Mouse (Mus musculus) heart, embryonic 15.5 days (tissue): ENCODE measurements at regions not wholly inside any gene's neighbourhood (a gene's known extent, or its start where the extent isn't known, plus 50 kb on each side); places are given as distances from the start of the nearest gene placed in this dataset.
"Not testable (repeated sequence)": the region's sequence is repeated elsewhere in the genome, so short reads cannot be mapped to it uniquely, and the experiment has no call there.

Experiments used
- ATAC-seq: fragments of 200-750 bp; cut with Nextera tagmentation; replicated peaks from 2 replicates; pipeline ENCODE4 v1.8.0; 2017; ENCODE audit warnings: low read depth, moderate TSS enrichment; ENCODE audit not compliant: insufficient number of reproducible peaks, insufficient read depth, low FRiP score
- H3K27ac ChIP-seq: fragments of 300-500 bp; sonication (generic); 2 replicates; pipeline ENCODE4 v1.5.1; 2015; ENCODE audit warnings: mild to moderate bottlenecking, inconsistent platforms
- H3K27me3 ChIP-seq: fragments of 300-500 bp; sonication (generic); 2 replicates; pipeline ENCODE4 v1.6.1; 2015; ENCODE audit warnings: inconsistent platforms
- H3K36me3 ChIP-seq: fragments of 300-500 bp; sonication (generic); 2 replicates; pipeline ENCODE4 v1.6.1; 2015; ENCODE audit warnings: mild to moderate bottlenecking, inconsistent platforms
- H3K4me1 ChIP-seq: fragments of 300-500 bp; sonication (generic); replicated peaks from 2 replicates; pipeline ENCODE4 v1.6.1; 2015; ENCODE audit warnings: inconsistent platforms
- H3K4me2 ChIP-seq: fragments of 300-500 bp; sonication (generic); 2 replicates; pipeline ENCODE4 v1.6.1; 2015; ENCODE audit warnings: inconsistent platforms, mild to moderate bottlenecking, moderate library complexity
- H3K4me3 ChIP-seq: fragments of 300-500 bp; sonication (generic); 2 replicates; pipeline ENCODE4 v1.5.1; 2015; ENCODE audit warnings: mild to moderate bottlenecking, inconsistent platforms
- H3K9ac ChIP-seq: fragments of 300-500 bp; sonication (generic); 2 replicates; pipeline ENCODE4 v1.6.1; 2015; ENCODE audit warnings: mild to moderate bottlenecking, inconsistent platforms
- H3K9me3 ChIP-seq: fragments of 300-500 bp; sonication (generic); replicated peaks from 2 replicates; pipeline ENCODE4 v1.6.1; 2016; ENCODE audit warnings: inconsistent platforms
- WGBS: fragments of 180-500 bp; shearing (Covaris S2); methylation state at CpG from one replicate; pipeline ENCODE4 v1.1.7; 2015; ENCODE audit warnings: mixed read lengths; 5-methylcytosine and 5-hydroxymethylcytosine counted together

- H3K9ac ChIP-seq, result no peak overlapping the region
- no peak overlapping the region for H3K4me2 ChIP-seq
- H3K27ac ChIP-seq, result no peak overlapping the region
- no peaks in the 10 kb centered on the region for H3K36me3 ChIP-seq
- no peaks in the 10 kb centered on the region for H3K27me3 ChIP-seq
- no peaks in the 10 kb centered on the region for H3K4me1 ChIP-seq
- 82% methylated on average over 9 of the region's 9 CpGs for WGBS
- no peaks in the 10 kb centered on the region for H3K9me3 ChIP-seq
- no peak for ATAC-seq
- H3K4me3 ChIP-seq, result no peak overlapping the region
Measured at GRCm38 (mm10) chr9:27509711-27510110, 113.1 kb downstream of the Spata19 start.

GRCm38 (mm10) chr9:27511161-27511560, 114.6 kb downstream of the Spata19 start:
- Histone ChIP-seq H3K27me3 (no peaks in the 10 kb centered on the region), H3K4me3 (no peak overlapping the region), H3K36me3 (no peaks in the 10 kb centered on the region), H3K4me1 (no peaks in the 10 kb centered on the region), H3K9me3 (no peaks in the 10 kb centered on the region), H3K4me2 (no peak overlapping the region), H3K9ac (no peak overlapping the region), H3K27ac (no peak overlapping the region)
- no peak for ATAC-seq
- 52% methylated on average over 2 of the region's 2 CpGs for WGBS

DNA sequence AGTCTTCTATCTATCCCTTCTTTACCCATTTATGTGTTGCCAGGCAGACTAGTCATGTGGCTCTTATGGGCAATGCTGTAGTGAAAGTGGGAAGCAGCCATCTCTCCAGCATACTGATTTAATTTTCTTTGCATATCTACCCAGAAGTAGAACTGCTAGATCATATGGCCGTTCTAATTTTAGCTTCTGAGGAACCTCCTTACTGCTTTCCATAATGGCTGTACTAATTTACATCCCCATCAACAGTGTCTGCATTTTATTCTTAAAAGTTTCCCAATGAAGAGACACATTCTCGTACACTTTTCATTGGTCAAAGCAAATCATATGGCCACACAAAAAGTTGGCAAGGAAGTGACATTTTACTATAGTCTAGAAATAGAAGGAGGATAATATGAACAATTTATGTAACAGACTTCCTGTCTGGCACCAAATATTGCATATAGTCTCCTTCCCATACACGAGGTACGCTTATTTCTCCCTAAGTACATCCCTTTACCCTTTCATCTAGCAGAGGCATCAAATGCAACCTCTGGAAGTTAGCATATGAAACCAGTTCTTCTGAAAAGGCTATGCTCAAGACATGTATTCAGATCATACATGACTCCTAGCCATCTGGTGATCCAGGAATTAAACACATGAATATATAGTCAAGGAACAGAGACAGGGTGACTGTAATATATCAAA, 119.0 kb downstream of the Spata19 start:
- H3K4me1 ChIP-seq, result no peaks in the 10 kb centered on the region
- no peak overlapping the region for H3K9ac ChIP-seq
- H3K36me3 ChIP-seq, result no peaks in the 10 kb centered on the region
- no peak overlapping the region for H3K27ac ChIP-seq
- no peaks in the 10 kb centered on the region for H3K9me3 ChIP-seq
- ATAC-seq, result no peak
- 76% methylated on average over 4 of the region's 4 CpGs for WGBS
- H3K27me3 ChIP-seq, result no peaks in the 10 kb centered on the region
- H3K4me2 ChIP-seq, result no peak overlapping the region
- no peak overlapping the region for H3K4me3 ChIP-seq

DNA sequence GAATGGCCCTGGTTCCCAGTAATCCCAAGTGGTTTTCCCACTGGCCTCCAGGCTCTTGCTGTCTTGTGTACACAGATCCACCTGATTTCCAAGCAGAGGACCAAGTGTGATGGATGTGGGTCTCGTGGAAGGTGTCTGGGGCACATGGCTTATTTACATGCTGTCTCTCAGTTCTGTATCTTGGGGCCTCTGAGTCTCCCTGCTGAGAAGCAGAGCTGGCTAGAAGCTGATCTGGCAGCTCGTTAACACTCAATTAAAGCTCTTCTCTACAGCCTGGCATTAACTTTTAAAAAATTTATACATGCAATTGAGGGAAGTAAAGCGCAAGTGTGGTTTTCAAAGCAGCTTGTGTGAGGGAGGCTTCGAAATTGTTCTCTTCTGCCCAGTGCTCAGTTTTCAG, 121.4 kb downstream of the Spata19 start:
- H3K4me3 ChIP-seq, result no peak overlapping the region
- no peaks in the 10 kb centered on the region for H3K4me1 ChIP-seq
- H3K9me3 ChIP-seq, result no peaks in the 10 kb centered on the region
- no peak overlapping the region for H3K9ac ChIP-seq
- H3K27ac ChIP-seq, result no peak overlapping the region
- no peaks in the 10 kb centered on the region for H3K36me3 ChIP-seq
- no peaks in the 10 kb centered on the region for H3K27me3 ChIP-seq
- H3K4me2 ChIP-seq, result no peak overlapping the region
- ATAC-seq, result no peak
- 47% methylated on average over 4 of the region's 4 CpGs for WGBS

DNA sequence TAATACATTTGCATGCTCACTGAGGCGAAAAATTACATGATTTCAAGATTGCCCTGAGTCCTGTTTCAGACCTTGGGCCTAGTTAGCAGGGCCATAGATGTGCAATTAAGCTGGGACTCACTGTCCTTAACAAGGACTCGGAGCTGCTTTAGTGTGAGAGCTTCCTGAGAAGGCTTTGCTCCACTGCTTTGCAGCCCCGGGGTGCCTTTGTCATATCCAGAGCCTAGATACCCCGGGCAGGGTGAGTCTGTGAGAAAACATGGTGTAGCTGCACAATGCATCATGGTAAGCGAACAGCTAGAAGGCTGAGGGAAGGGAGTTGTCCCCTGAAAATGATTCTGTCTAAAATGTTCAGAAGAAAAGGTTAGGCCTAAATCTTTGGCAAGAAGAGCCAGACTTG, 123.1 kb downstream of the Spata19 start:
- WGBS, result 60% methylated on average over 5 of the region's 5 CpGs
- no peak overlapping the region for H3K27ac ChIP-seq
- no peaks in the 10 kb centered on the region for H3K9me3 ChIP-seq
- H3K4me2 ChIP-seq, result no peak overlapping the region
- H3K4me1 ChIP-seq, result no peaks in the 10 kb centered on the region
- ATAC-seq, result no peak
- H3K27me3 ChIP-seq, result no peaks in the 10 kb centered on the region
- H3K9ac ChIP-seq, result no peak overlapping the region
- no peaks in the 10 kb centered on the region for H3K36me3 ChIP-seq
- H3K4me3 ChIP-seq, result no peak overlapping the region

DNA sequence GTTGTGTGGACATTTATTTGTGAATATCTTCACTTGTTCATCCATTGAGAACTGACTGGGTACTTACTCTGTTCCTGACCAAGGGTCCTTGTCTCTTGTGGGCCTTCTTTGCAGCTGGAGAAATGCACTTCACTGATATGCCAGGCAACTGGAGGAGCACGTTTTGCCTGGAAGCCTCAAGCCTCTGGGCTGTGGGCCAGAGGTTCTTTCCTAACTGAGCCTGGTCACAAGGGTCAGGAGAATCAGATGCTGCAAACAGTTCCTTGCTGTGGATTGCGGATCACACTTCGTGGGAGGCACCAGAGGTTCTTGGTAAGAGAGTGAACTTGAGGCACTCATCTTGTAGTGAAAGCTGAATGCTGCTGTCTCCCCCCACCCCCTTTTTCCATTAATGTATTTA, 124.6 kb downstream of the Spata19 start:
- no peaks in the 10 kb centered on the region for H3K4me1 ChIP-seq
- no peak overlapping the region for H3K9ac ChIP-seq
- 51% methylated on average over 3 of the region's 3 CpGs for WGBS
- no peaks in the 10 kb centered on the region for H3K36me3 ChIP-seq
- H3K27me3 ChIP-seq, result no peaks in the 10 kb centered on the region
- H3K27ac ChIP-seq, result no peak overlapping the region
- H3K4me2 ChIP-seq, result no peak overlapping the region
- no peak for ATAC-seq
- H3K4me3 ChIP-seq, result no peak overlapping the region
- no peaks in the 10 kb centered on the region for H3K9me3 ChIP-seq

DNA sequence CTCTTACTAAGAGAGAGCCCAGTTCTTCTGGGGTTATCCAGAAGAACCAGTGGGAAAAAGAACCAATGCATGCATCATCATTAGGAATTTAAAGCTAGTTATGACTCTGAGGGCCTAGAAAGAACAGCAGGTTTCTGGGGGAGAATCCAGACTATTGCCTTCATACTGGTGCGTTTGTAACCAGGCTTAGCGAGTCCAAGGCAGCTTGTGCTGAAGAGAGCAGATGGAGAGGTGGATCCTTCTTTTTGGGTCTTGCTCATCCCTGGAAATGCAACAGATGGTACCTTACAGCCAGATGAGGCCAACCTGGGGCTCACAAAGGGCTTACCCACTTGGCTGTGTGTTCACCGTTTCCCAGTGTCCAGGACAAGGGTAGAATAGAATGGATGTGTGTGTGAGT, 130.1 kb downstream of the Spata19 start:
- no peaks in the 10 kb centered on the region for H3K27me3 ChIP-seq
- H3K9ac ChIP-seq, result no peak overlapping the region
- H3K36me3 ChIP-seq, result no peaks in the 10 kb centered on the region
- 83% methylated on average over 3 of the region's 3 CpGs for WGBS
- no peak overlapping the region for H3K4me3 ChIP-seq
- ATAC-seq, result no peak
- H3K4me2 ChIP-seq, result no peak overlapping the region
- no peaks in the 10 kb centered on the region for H3K4me1 ChIP-seq
- no peak overlapping the region for H3K27ac ChIP-seq
- H3K9me3 ChIP-seq, result no peaks in the 10 kb centered on the region

DNA sequence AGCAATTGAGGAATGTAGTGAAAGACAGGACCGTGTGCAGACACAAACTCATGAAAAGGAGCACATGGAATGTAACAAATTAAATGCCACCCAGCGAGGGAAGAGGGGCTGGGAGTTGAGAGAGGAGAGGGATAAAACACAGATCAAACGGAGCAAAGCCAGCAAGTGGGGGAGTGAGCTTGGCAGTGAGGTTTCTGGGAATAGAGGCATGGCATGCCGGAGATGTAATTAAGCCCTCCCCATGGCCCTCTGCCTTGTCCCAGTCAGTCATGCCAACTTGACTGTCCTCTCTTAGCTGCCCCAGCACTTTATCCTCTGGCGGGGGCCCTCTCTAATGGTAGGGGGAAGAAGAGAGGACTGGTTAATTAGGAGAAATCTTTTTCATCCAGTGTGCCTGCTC, 141.9 kb downstream of the Spata19 start:
- Histone ChIP-seq H3K4me1 (no peaks in the 10 kb centered on the region), H3K4me3 (no peak overlapping the region), H3K9me3 (no peaks in the 10 kb centered on the region), H3K27me3 (no peaks in the 10 kb centered on the region), H3K27ac (no peak overlapping the region), H3K36me3 (no peaks in the 10 kb centered on the region), H3K4me2 (no peak overlapping the region), H3K9ac (no peak overlapping the region)
- no peak for ATAC-seq
- WGBS, result 43% methylated on average over 5 of the region's 5 CpGs

DNA sequence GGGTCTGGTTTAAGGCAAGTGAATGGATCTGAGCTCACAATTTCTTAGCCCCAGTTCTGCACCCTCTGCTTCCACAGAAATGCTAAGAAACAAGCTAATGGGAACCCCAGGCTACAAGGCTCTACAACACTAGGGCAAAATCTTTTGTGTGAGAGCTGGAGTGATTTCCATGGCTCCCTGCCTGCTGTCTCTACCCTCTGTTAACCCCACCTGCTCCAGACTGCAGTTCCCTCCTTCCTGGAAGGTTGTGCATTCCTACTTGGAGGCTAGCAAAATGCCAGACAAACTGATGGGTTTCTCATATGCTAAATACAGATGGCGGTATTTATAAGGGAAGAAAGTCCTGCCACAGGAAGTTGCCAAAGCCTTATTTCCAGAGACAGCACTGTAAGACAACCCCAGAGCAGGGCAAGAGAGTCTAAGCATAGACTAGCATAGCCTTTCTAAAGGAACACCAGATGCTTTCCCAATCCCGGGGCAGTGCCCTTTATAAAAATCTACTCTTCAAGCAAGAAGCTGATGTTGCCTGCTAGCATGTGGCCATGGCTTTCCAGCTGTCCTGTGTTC, 145.1 kb downstream of the Spata19 start:
- H3K4me2 ChIP-seq, result no peak overlapping the region
- 70% methylated on average over 2 of the region's 2 CpGs for WGBS
- H3K36me3 ChIP-seq, result no peaks in the 10 kb centered on the region
- no peak overlapping the region for H3K27ac ChIP-seq
- H3K9ac ChIP-seq, result no peak overlapping the region
- no peaks in the 10 kb centered on the region for H3K4me1 ChIP-seq
- no peak overlapping the region for H3K4me3 ChIP-seq
- no peaks in the 10 kb centered on the region for H3K9me3 ChIP-seq
- no peaks in the 10 kb centered on the region for H3K27me3 ChIP-seq
- no peak for ATAC-seq

DNA sequence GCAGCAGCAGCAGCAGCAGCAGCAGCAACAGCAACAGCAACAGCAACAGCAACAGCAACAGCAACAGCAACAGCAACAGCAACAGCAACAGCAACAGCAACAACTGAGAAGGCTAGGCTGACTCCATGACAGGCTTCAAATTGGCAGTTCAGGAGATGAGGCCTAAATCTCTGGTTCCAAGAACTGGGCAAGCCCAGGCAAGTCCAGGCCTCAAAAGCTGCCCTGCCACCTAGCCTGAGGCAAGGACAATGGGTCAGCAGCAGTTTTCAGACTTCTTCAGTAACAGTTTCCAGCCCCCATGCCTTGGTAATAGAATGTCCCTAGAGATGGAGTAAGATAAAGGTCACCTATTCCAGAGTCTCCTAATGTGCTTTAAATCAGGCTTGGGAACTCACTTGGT, 158.1 kb downstream of the Spata19 start:
- not testable (repeated sequence) for H3K27ac ChIP-seq, H3K27me3 ChIP-seq, H3K4me2 ChIP-seq, H3K4me3 ChIP-seq, H3K36me3 ChIP-seq, ATAC-seq, H3K9me3 ChIP-seq, H3K4me1 ChIP-seq, H3K9ac ChIP-seq

DNA sequence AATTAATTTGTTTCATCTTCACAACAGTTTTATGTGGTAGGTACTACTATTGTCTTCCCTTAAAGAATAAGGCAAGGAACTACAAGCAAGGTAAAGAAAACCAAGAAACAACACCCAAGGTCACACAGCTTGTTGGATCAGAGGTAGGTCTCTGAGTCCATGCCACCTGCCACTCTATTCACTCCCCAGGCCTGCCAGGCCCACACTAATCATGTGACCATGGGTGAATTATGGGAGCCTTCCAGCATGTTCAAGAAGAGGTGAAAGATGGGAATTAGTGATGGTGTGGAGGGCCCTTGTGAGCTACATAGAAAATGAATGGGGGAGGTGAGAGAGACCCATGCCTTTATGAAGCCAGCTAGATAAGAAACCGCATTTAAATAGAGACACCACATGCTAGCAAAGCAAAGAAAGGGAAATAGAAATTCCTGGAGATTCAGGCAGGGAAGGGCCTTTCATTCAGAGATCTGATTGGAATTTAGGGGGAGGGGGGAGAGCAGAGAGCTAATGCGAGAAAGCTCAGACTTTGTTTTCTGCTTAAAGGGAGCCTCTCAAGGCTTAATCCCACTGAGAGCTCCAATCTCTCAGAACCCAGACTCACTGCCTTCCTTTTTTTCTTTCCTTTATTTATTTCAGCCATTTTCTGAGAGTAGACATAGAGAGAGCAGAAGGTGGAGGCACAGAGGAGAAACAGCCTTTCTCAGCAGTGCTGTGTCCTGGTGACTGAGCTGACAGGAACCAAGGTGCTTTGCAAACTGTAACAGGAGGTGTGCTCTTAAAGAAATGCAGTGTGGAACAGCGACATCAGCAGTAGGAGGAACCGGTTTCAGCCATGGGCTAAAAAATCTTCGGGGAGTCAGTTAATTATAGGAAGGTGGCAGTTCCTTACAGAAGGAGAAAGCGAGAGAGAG, 160.0 kb downstream of the Spata19 start:
- H3K9ac ChIP-seq, result no peak overlapping the region
- WGBS, result 9% methylated on average over 6 of the region's 6 CpGs

More for the DNA sequence above, 160.0 kb downstream of the Spata19 start:
- Histone ChIP-seq H3K27me3 (no peaks in the 10 kb centered on the region), H3K9me3 (no peaks in the 10 kb centered on the region), H3K4me1 (no peaks in the 10 kb centered on the region), H3K27ac (no peak overlapping the region), H3K4me3 (no peak overlapping the region), H3K36me3 (no peaks in the 10 kb centered on the region), H3K4me2 (no peak overlapping the region)
- ATAC-seq, result no peak
